Mouse (Mus musculus): Measurements from ENCODE around the gene Ppm1b. TPM values are rescaled to one million over a fixed set of nuclear protein-coding genes. Genes with fewer than 3 reads are reported as not detected.

The Ppm1b gene
- polyA plus RNA-seq, 1 experiment from 2014 or later = 82.9 TPM

DNA sequence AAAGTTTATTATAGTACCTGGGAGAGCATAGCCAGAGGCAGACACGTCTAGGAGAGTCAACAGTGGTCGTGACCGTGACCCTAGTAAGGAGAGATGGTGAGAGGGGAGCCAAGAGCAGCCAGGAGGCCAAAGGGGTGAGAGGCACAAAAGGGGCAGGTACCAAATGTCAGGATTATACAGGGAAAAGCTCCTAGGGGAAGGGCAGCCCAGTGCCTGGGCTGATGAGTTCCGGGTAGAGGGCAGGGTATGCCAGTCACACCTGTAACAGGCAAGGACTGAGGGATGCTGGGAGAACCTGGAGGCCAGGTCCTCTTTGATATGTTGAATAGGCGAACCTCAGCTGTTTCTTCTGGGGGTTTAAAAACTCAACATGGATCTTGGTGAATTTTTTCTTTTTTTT lies 2.8 kb upstream of the Ppm1b start:
- no peak for ATAC-seq (ENCODE audit: low read depth)
- Histone ChIP-seq H3K4me1 (ENCODE audit: control insufficient read depth, insufficient read depth, low read length) (peaks cover 5% of the 10 kb centered on the region), H3K4me3 (ENCODE audit: low read depth, low read length) (no peak overlapping the region), H3K27ac (ENCODE audit: low read depth, low read length) (no peak overlapping the region), H3K27me3 (ENCODE audit: control insufficient read depth, insufficient read depth, low read length) (no peaks in the 10 kb centered on the region), H3K9me3 (ENCODE audit: control insufficient read depth, low read length) (no peaks in the 10 kb centered on the region), H3K36me3 (ENCODE audit: control insufficient read depth, insufficient read depth, low read length) (no peaks in the 10 kb centered on the region), H3K9ac (replicated peaks; ENCODE audit: low read depth, low read length) (no peak overlapping the region), H3K4me2 (ENCODE audit: low read depth, low read length) (no peak overlapping the region)
- WGBS = 90% methylated on average over 5 of the region's 5 CpGs

DNA sequence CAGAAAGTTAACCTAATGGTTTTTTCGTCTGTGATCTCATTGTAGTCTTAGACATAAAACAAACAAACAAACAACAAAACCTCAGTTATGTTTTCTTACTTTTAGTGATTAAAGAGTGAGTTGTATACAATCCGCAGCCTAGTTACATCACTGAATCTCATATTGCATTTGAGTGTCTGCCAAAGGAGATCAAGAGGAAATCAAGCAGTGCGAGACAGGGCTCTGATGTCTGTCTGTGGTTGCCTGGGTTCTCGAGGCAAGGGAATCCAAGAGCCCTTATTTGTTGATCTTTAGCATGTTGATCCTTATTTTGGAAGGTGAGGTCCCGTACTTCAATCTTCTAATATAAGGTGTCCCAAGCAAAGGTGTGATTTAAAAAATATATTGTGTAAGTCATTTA lies 1.7 kb upstream of the Ppm1b start:
- no peak overlapping the region for H3K4me2 ChIP-seq (ENCODE audit: low read depth, low read length)
- no peak overlapping the region for H3K9ac ChIP-seq (replicated peaks; ENCODE audit: low read depth, low read length)
- H3K4me3 ChIP-seq (ENCODE audit: low read depth, low read length) = no peak overlapping the region
- H3K9me3 ChIP-seq (ENCODE audit: control insufficient read depth, low read length) = no peaks in the 10 kb centered on the region
- no peaks in the 10 kb centered on the region for H3K27me3 ChIP-seq (ENCODE audit: control insufficient read depth, insufficient read depth, low read length)
- 93% methylated on average over 5 of the region's 5 CpGs for WGBS
- H3K27ac ChIP-seq (ENCODE audit: low read depth, low read length) = no peak overlapping the region
- no peak for ATAC-seq (ENCODE audit: low read depth)
- H3K36me3 ChIP-seq (ENCODE audit: control insufficient read depth, insufficient read depth, low read length) = no peaks in the 10 kb centered on the region
- H3K4me1 ChIP-seq (ENCODE audit: control insufficient read depth, insufficient read depth, low read length) = peaks cover 14% of the 10 kb centered on the region

DNA sequence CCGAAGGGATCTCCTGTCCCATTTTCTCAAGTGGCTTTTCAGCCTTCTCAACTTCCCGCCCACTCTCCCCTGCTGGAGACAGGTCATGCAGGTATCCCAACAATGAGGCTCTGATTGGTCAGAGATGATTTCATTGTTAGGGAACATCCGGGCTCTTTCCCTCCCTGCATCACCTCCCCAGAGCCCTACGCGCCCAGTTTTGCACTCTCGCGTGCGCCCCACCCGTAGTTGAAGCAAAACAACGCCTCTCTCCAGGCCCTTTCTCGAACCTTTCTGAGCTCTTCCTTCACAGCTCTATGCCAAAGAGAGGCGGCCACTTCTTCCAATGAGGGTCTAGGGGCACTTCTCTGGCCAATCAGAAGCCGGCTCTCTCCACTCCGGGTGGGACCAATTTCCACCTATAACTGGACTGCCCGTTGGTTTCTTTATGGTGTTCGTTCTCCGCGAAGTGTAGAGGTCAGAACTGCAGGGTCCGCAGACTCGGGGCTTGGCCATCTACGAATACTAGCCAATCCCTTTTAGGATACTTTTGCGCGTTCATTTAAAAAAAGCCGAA lies 468 bp downstream of the Ppm1b start:
- Histone ChIP-seq H3K27ac (ENCODE audit: low read depth, low read length) (peak overlapping the region; percentile 88), H3K4me2 (ENCODE audit: low read depth, low read length) (peak overlapping the region; percentile 74), H3K36me3 (ENCODE audit: control insufficient read depth, insufficient read depth, low read length) (no peaks in the 10 kb centered on the region), H3K4me1 (ENCODE audit: control insufficient read depth, insufficient read depth, low read length) (peaks cover 25% of the 10 kb centered on the region), H3K27me3 (ENCODE audit: control insufficient read depth, insufficient read depth, low read length) (no peaks in the 10 kb centered on the region), H3K9ac (replicated peaks; ENCODE audit: low read depth, low read length) (peak overlapping the region; percentile 52), H3K9me3 (ENCODE audit: control insufficient read depth, low read length) (no peaks in the 10 kb centered on the region), H3K4me3 (ENCODE audit: low read depth, low read length) (peak overlapping the region; percentile 41)
- ATAC-seq (ENCODE audit: low read depth) = peak; percentile 91
- WGBS = under 1% methylated on average over 24 of the region's 24 CpGs

DNA sequence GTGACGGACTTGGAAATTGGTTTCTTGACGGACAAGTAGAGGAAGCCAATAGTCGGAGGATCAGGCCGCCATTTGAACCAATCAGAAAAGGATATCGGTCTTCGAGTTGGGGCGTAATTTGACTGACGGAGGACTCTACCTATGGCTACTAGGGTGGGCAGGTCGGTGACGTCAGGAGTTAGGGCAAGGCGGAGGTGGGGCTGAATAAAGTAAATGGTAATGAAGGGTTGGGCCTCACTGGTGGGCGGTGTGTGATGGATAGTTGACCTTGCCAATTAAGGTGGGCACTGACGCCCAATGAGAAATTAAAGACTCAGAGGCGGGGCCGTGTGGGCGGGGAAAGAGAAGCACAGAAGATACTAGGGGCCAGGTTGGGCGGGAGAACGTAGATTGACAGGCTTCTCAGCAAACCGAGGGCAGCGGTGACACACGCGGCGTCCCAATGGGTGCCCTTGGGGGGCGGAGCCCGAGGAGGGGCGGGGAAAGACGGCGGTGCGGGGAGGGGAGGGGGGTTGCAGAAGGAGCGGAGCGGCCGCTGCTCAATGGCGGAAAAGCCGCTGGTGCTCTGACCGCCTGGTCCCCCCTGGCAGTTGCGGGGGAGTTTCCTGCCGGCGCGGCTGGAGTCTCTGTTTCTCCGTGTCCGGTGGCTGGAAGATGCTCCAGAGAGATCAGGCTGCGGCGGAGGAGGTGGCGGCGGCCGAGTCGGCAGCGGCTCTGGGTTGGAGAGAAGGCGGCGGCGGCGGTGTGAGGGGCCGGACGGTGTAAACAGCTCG lies 1.1 kb downstream of the Ppm1b start:
- Histone ChIP-seq H3K36me3 (ENCODE audit: control insufficient read depth, insufficient read depth, low read length) (no peaks in the 10 kb centered on the region), H3K4me3 (ENCODE audit: low read depth, low read length) (peak overlapping the region; percentile 91), H3K4me2 (ENCODE audit: low read depth, low read length) (peak overlapping the region; percentile 67), H3K4me1 (ENCODE audit: control insufficient read depth, insufficient read depth, low read length) (peaks cover 25% of the 10 kb centered on the region), H3K27me3 (ENCODE audit: control insufficient read depth, insufficient read depth, low read length) (no peaks in the 10 kb centered on the region), H3K9ac (replicated peaks; ENCODE audit: low read depth, low read length) (peak overlapping the region; percentile 92), H3K27ac (ENCODE audit: low read depth, low read length) (peak overlapping the region; percentile 93), H3K9me3 (ENCODE audit: control insufficient read depth, low read length) (no peaks in the 10 kb centered on the region)
- ATAC-seq (ENCODE audit: low read depth) = peak; percentile 98
- under 1% methylated on average over 40 of the region's 55 CpGs for WGBS

DNA sequence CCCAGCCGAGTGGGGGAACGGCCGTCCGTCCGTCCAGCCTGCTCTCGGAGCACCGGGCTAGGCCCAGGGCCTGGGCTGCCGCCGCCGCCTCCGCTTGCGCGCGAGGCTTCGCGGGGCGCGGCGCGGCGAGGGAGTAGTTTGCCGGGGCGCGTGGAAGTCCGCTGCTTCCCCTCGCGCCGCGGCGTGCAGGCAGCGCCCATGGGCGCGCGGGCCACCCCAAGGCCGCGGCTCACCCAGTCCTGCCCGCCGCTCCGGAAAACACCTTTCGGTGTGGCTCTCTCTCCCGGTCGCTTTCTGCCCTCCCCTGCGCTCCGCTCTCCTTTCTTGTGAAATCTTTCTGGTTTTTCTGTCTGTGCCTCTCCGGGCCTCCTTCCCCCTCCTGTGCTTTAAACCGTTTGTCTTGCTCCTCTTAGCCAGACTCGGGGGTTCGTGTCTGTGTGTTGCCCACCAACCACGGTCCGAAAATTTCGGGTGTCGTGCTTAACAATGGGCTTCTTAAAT lies 1.9 kb downstream of the Ppm1b start:
- under 1% methylated on average over 38 of the region's 52 CpGs for WGBS

DNA sequence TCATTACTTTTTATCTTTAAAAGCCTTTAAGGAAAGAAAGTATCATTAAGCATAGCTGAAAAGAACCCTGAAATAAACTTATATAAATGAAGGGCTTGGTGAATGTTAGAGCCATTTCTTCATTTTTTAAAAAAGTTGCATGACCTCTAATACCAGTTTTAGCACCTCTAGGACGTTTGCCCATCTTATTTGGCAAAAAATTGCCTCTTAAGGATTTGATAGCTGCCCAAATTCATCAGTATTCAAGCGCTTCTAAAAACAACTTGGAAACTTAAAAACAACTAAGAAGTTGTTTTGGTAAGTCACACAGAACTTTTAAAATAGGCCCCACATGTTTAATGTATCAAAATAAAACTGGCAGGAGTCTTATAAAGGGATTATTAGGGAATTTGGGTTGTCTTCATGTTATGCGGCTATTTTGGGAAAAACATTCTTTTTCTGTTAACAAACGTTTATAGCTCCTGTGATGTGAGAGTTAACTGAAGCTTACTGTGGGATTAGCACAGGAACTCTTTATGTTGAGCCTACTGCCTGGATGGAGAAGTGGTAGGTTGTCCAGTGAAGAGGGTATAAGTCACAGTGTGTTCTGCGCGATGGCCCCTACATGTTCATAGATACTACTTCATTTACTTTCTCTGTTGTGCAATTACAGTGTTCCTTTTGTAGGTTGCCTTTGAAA lies 2.6 kb downstream of the Ppm1b start:
- no peak overlapping the region for H3K27ac ChIP-seq (ENCODE audit: low read depth, low read length)
- peak overlapping the region; percentile 67 for H3K4me2 ChIP-seq (ENCODE audit: low read depth, low read length)
- peak overlapping the region; percentile 92 for H3K9ac ChIP-seq (replicated peaks; ENCODE audit: low read depth, low read length)
- peaks cover 25% of the 10 kb centered on the region for H3K4me1 ChIP-seq (ENCODE audit: control insufficient read depth, insufficient read depth, low read length)
- no peak for ATAC-seq (ENCODE audit: low read depth)
- no peaks in the 10 kb centered on the region for H3K36me3 ChIP-seq (ENCODE audit: control insufficient read depth, insufficient read depth, low read length)
- peak overlapping the region; percentile 91 for H3K4me3 ChIP-seq (ENCODE audit: low read depth, low read length)
- no peaks in the 10 kb centered on the region for H3K9me3 ChIP-seq (ENCODE audit: control insufficient read depth, low read length)
- no peaks in the 10 kb centered on the region for H3K27me3 ChIP-seq (ENCODE audit: control insufficient read depth, insufficient read depth, low read length)
- 30% methylated on average over 6 of the region's 6 CpGs for WGBS

More for the DNA sequence above, 1.9 kb downstream of the Ppm1b start:
- Histone ChIP-seq H3K9me3 (ENCODE audit: control insufficient read depth, low read length) (no peaks in the 10 kb centered on the region), H3K36me3 (ENCODE audit: control insufficient read depth, insufficient read depth, low read length) (no peaks in the 10 kb centered on the region), H3K4me2 (ENCODE audit: low read depth, low read length) (peak overlapping the region; percentile 67), H3K9ac (replicated peaks; ENCODE audit: low read depth, low read length) (peak overlapping the region; percentile 92), H3K27me3 (ENCODE audit: control insufficient read depth, insufficient read depth, low read length) (no peaks in the 10 kb centered on the region), H3K27ac (ENCODE audit: low read depth, low read length) (peak overlapping the region; percentile 93), H3K4me3 (ENCODE audit: low read depth, low read length) (peak overlapping the region; percentile 91), H3K4me1 (ENCODE audit: control insufficient read depth, insufficient read depth, low read length) (peaks cover 25% of the 10 kb centered on the region)
- no peak for ATAC-seq (ENCODE audit: low read depth)

DNA sequence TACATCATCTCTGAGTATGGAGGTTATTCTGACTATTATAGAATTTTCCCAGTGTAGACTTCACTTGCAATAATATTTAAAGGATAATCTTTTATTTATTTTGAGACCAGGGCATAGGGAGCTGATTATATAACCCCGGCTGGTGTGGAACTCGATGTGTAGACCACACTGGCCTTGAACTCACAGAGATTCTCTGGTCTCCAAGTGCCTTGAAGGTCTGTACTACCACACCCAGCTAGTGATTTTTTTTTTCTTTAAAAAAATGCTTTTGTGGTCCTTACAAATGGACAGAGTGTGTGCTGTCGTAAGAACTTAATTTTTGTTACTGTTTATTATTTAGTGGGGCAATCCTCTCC lies 3.1 kb downstream of the Ppm1b start:
- Histone ChIP-seq H3K4me1 (ENCODE audit: control insufficient read depth, insufficient read depth, low read length) (peaks cover 25% of the 10 kb centered on the region), H3K36me3 (ENCODE audit: control insufficient read depth, insufficient read depth, low read length) (no peaks in the 10 kb centered on the region), H3K4me3 (ENCODE audit: low read depth, low read length) (peak overlapping the region; percentile 91), H3K9me3 (ENCODE audit: control insufficient read depth, low read length) (no peaks in the 10 kb centered on the region), H3K27ac (ENCODE audit: low read depth, low read length) (no peak overlapping the region), H3K4me2 (ENCODE audit: low read depth, low read length) (peak overlapping the region; percentile 67), H3K27me3 (ENCODE audit: control insufficient read depth, insufficient read depth, low read length) (no peaks in the 10 kb centered on the region), H3K9ac (replicated peaks; ENCODE audit: low read depth, low read length) (no peak overlapping the region)
- WGBS = 67% methylated on average over 3 of the region's 3 CpGs
- no peak for ATAC-seq (ENCODE audit: low read depth)

DNA sequence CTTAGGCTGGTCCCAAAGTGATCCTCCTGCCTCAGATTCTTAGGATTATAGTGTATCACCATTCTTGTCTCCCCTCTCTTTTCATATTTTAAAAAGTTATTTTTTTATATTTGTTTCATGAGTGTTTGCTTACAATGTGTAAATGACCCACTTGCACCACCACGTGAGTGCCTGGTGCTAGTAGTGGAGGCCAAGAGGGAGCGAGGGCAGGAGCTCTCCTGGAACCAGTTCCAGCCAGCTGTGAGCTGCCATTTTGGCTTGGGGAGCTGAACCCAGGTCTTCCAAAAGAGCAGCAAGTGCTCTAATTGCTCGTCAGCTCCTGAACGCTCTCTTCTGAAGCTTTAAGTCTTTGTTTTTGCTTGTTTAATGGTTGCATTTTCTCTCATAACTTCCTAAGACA lies 3.6 kb downstream of the Ppm1b start:
- no peaks in the 10 kb centered on the region for H3K27me3 ChIP-seq (ENCODE audit: control insufficient read depth, insufficient read depth, low read length)
- 67% methylated on average over 4 of the region's 4 CpGs for WGBS
- H3K9me3 ChIP-seq (ENCODE audit: control insufficient read depth, low read length) = no peaks in the 10 kb centered on the region
- H3K4me2 ChIP-seq (ENCODE audit: low read depth, low read length) = peak overlapping the region; percentile 14; the same call in 1 of the 2 replicates
- no peak for ATAC-seq (ENCODE audit: low read depth)
- H3K4me1 ChIP-seq (ENCODE audit: control insufficient read depth, insufficient read depth, low read length) = peaks cover 25% of the 10 kb centered on the region
- H3K9ac ChIP-seq (replicated peaks; ENCODE audit: low read depth, low read length) = no peak overlapping the region
- H3K36me3 ChIP-seq (ENCODE audit: control insufficient read depth, insufficient read depth, low read length) = no peaks in the 10 kb centered on the region
- no peak overlapping the region for H3K4me3 ChIP-seq (ENCODE audit: low read depth, low read length)
- H3K27ac ChIP-seq (ENCODE audit: low read depth, low read length) = no peak overlapping the region

DNA sequence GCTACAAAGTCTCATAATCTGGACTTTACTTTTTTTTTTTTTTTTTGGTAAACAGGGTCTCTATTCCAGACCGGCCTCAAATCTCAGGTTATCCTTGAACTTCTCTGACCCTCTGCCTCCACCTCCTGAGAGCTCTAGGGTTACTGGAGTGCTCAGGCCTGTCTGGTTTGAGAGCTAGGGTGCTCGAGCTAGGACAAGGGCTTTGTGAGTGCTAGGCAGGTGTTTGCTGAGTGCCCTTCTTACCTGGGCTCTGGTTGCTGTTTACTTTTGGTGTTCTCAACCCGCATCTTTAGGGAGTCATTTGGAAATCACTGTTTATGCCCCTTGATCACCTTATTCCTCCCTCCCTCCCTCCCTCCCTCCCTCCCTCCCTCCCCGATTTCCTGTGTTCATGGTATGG lies 5.5 kb downstream of the Ppm1b start:
- H3K27ac ChIP-seq (ENCODE audit: low read depth, low read length) = no peak overlapping the region
- ATAC-seq (ENCODE audit: low read depth) = no peak
- no peak overlapping the region for H3K4me2 ChIP-seq (ENCODE audit: low read depth, low read length)
- no peaks in the 10 kb centered on the region for H3K9me3 ChIP-seq (ENCODE audit: control insufficient read depth, low read length)
- H3K9ac ChIP-seq (replicated peaks; ENCODE audit: low read depth, low read length) = no peak overlapping the region
- WGBS = 93% methylated on average over 4 of the region's 4 CpGs
- H3K36me3 ChIP-seq (ENCODE audit: control insufficient read depth, insufficient read depth, low read length) = no peaks in the 10 kb centered on the region
- no peaks in the 10 kb centered on the region for H3K27me3 ChIP-seq (ENCODE audit: control insufficient read depth, insufficient read depth, low read length)
- no peak overlapping the region for H3K4me3 ChIP-seq (ENCODE audit: low read depth, low read length)
- peaks cover 20% of the 10 kb centered on the region for H3K4me1 ChIP-seq (ENCODE audit: control insufficient read depth, insufficient read depth, low read length)
